Mouse (Mus musculus): ENCODE data around the gene 9930104L06Rik. TPM values are rescaled to one million over a fixed set of nuclear protein-coding genes. Genes with fewer than 3 reads are reported as not detected.
"Not testable (repeated sequence)": the region's sequence is repeated elsewhere in the genome, so short reads cannot be mapped to it uniquely, and the experiment has no call there.

9930104L06Rik gene
- polyA plus RNA-seq, 1 experiment from 2014 or later: 16.7 TPM

GRCm38 (mm10) chr4:124939211-124939610 is 2.4 kb downstream of the 9930104L06Rik start, which contains the start of gene Cdca8:
Cdca8 (minus strand) TSS chr4:124939311.
- not testable (repeated sequence) for ATAC-seq (ENCODE audit: low FRiP score); H3K27me3 ChIP-seq; H3K9me3 ChIP-seq (replicated peaks); H3K4me2 ChIP-seq (replicated peaks); H3K4me3 ChIP-seq; H3K27ac ChIP-seq; H3K9ac ChIP-seq
- WGBS: 97% methylated on average over 4 of the region's 4 CpGs
- H3K4me1 ChIP-seq: peaks cover 17% of the 10 kb centered on the region
- peaks cover 38% of the 10 kb centered on the region for H3K36me3 ChIP-seq

- no peaks in the 10 kb centered on the region for H3K4me1 ChIP-seq
- no peaks in the 10 kb centered on the region for H3K27me3 ChIP-seq
- no peaks in the 10 kb centered on the region for H3K9me3 ChIP-seq (replicated peaks)
- H3K4me3 ChIP-seq: no peak overlapping the region
- no peak overlapping the region for H3K9ac ChIP-seq
- no peak overlapping the region for H3K4me2 ChIP-seq (replicated peaks)
- H3K27ac ChIP-seq: no peak overlapping the region
- 8% methylated on average over 4 of the region's 4 CpGs for WGBS
- H3K36me3 ChIP-seq: peaks cover 38% of the 10 kb centered on the region
- ATAC-seq (ENCODE audit: low FRiP score): no peak
Observed at GRCm38 (mm10) chr4:124943022-124943421, 6.2 kb downstream of the 9930104L06Rik start.

GRCm38 (mm10) chr4:124943781-124944180 is 6.9 kb downstream of the 9930104L06Rik start:
- no peak overlapping the region for H3K4me2 ChIP-seq (replicated peaks)
- H3K27ac ChIP-seq: no peak overlapping the region
- H3K4me1 ChIP-seq: no peaks in the 10 kb centered on the region
- H3K27me3 ChIP-seq: no peaks in the 10 kb centered on the region
- no peak overlapping the region for H3K9ac ChIP-seq
- 77% methylated on average over 5 of the region's 5 CpGs for WGBS
- no peak for ATAC-seq (ENCODE audit: low FRiP score)
- no peak overlapping the region for H3K4me3 ChIP-seq
- no peaks in the 10 kb centered on the region for H3K9me3 ChIP-seq (replicated peaks)
- peaks cover 34% of the 10 kb centered on the region for H3K36me3 ChIP-seq

GRCm38 (mm10) chr4:124944961-124945360 is 8.1 kb downstream of the 9930104L06Rik start:
- Histone ChIP-seq H3K4me1 (no peaks in the 10 kb centered on the region), H3K36me3 (peaks cover 24% of the 10 kb centered on the region), H3K9ac (no peak overlapping the region), H3K4me2 (replicated peaks) (no peak overlapping the region), H3K27me3 (no peaks in the 10 kb centered on the region), H3K4me3 (no peak overlapping the region), H3K27ac (no peak overlapping the region), H3K9me3 (replicated peaks) (no peaks in the 10 kb centered on the region)
- no peak for ATAC-seq (ENCODE audit: low FRiP score)
- 61% methylated on average over 2 of the region's 2 CpGs for whole genome bisulfite sequencing

GRCm38 (mm10) chr4:124949488-124949887 is 12.6 kb downstream of the 9930104L06Rik start:
- no peaks in the 10 kb centered on the region for H3K27me3 ChIP-seq
- no peak overlapping the region for H3K4me3 ChIP-seq
- 84% methylated on average over 3 of the region's 3 CpGs for WGBS
- no peak overlapping the region for H3K4me2 ChIP-seq (replicated peaks)
- H3K9ac ChIP-seq: no peak overlapping the region
- H3K36me3 ChIP-seq: no peaks in the 10 kb centered on the region
- H3K9me3 ChIP-seq (replicated peaks): no peaks in the 10 kb centered on the region
- H3K4me1 ChIP-seq: no peaks in the 10 kb centered on the region
- H3K27ac ChIP-seq: no peak overlapping the region
- no peak for ATAC-seq (ENCODE audit: low FRiP score)

- H3K4me3 ChIP-seq: no peak overlapping the region
- H3K27ac ChIP-seq: no peak overlapping the region
- 87% methylated on average over 21 of the region's 21 CpGs for WGBS
- H3K4me2 ChIP-seq (replicated peaks): no peak overlapping the region
- no peaks in the 10 kb centered on the region for H3K9me3 ChIP-seq (replicated peaks)
- no peak for ATAC-seq (ENCODE audit: low FRiP score)
- no peaks in the 10 kb centered on the region for H3K4me1 ChIP-seq
- no peak overlapping the region for H3K9ac ChIP-seq
- H3K36me3 ChIP-seq: no peaks in the 10 kb centered on the region
- H3K27me3 ChIP-seq: no peaks in the 10 kb centered on the region
Observed at GRCm38 (mm10) chr4:124950181-124951035, 13.6 kb downstream of the 9930104L06Rik start.

GRCm38 (mm10) chr4:124951036-124951433 is 14.2 kb downstream of the 9930104L06Rik start:
- H3K9ac ChIP-seq: no peak overlapping the region
- H3K4me3 ChIP-seq: no peak overlapping the region
- no peak overlapping the region for H3K27ac ChIP-seq
- H3K9me3 ChIP-seq (replicated peaks): no peaks in the 10 kb centered on the region
- no peak overlapping the region for H3K4me2 ChIP-seq (replicated peaks)
- H3K27me3 ChIP-seq: no peaks in the 10 kb centered on the region
- ATAC-seq (ENCODE audit: low FRiP score): no peak
- H3K36me3 ChIP-seq: no peaks in the 10 kb centered on the region
- WGBS: 49% methylated on average over 10 of the region's 10 CpGs
- H3K4me1 ChIP-seq: no peaks in the 10 kb centered on the region

- no peak for ATAC-seq (ENCODE audit: low FRiP score)
- Histone ChIP-seq H3K27me3 (no peaks in the 10 kb centered on the region), H3K4me1 (no peaks in the 10 kb centered on the region), H3K9me3 (replicated peaks) (no peaks in the 10 kb centered on the region), H3K27ac (no peak overlapping the region), H3K36me3 (no peaks in the 10 kb centered on the region), H3K9ac (no peak overlapping the region), H3K4me2 (replicated peaks) (no peak overlapping the region), H3K4me3 (no peak overlapping the region)
- 77% methylated on average over 4 of the region's 4 CpGs for WGBS
Observed at GRCm38 (mm10) chr4:124953546-124953945, 16.7 kb downstream of the 9930104L06Rik start.

GRCm38 (mm10) chr4:124957284-124957683 is 20.4 kb downstream of the 9930104L06Rik start:
- H3K4me2 ChIP-seq (replicated peaks): no peak overlapping the region
- no peaks in the 10 kb centered on the region for H3K9me3 ChIP-seq (replicated peaks)
- H3K27ac ChIP-seq: no peak overlapping the region
- H3K4me1 ChIP-seq: no peaks in the 10 kb centered on the region
- H3K27me3 ChIP-seq: no peaks in the 10 kb centered on the region
- no peaks in the 10 kb centered on the region for H3K36me3 ChIP-seq
- ATAC-seq (ENCODE audit: low FRiP score): no peak
- H3K9ac ChIP-seq: no peak overlapping the region
- no peak overlapping the region for H3K4me3 ChIP-seq
- 75% methylated on average over 2 of the region's 2 CpGs for WGBS

GRCm38 (mm10) chr4:124959062-124959461 is 22.2 kb downstream of the 9930104L06Rik start:
- Histone ChIP-seq H3K4me3 (no peak overlapping the region), H3K4me2 (replicated peaks) (no peak overlapping the region), H3K27ac (0 out of 2 replicates have a peak overlapping the region, but pooled peaks have one; percentile 18), H3K27me3 (no peaks in the 10 kb centered on the region), H3K9me3 (replicated peaks) (no peaks in the 10 kb centered on the region), H3K4me1 (no peaks in the 10 kb centered on the region), H3K36me3 (no peaks in the 10 kb centered on the region), H3K9ac (no peak overlapping the region)
- WGBS: 73% methylated on average over 11 of the region's 11 CpGs
- no peak for ATAC-seq (ENCODE audit: low FRiP score)

GRCm38 (mm10) chr4:124960940-124961339 is 24.1 kb downstream of the 9930104L06Rik start:
- H3K4me1 ChIP-seq: peaks cover 7% of the 10 kb centered on the region
- H3K27ac ChIP-seq: no peak overlapping the region
- H3K36me3 ChIP-seq: no peaks in the 10 kb centered on the region
- no peaks in the 10 kb centered on the region for H3K27me3 ChIP-seq
- H3K9ac ChIP-seq: no peak overlapping the region
- no peaks in the 10 kb centered on the region for H3K9me3 ChIP-seq (replicated peaks)
- no peak overlapping the region for H3K4me3 ChIP-seq
- H3K4me2 ChIP-seq (replicated peaks): no peak overlapping the region
- 94% methylated on average over 11 of the region's 11 CpGs for WGBS
- no peak for ATAC-seq (ENCODE audit: low FRiP score)

GRCm38 (mm10) chr4:124962576-124962975 is 25.7 kb downstream of the 9930104L06Rik start:
- H3K27me3 ChIP-seq: no peaks in the 10 kb centered on the region
- WGBS: 58% methylated on average over 11 of the region's 11 CpGs
- no peak overlapping the region for H3K9ac ChIP-seq
- H3K4me1 ChIP-seq: peaks cover 7% of the 10 kb centered on the region
- no peak for ATAC-seq (ENCODE audit: low FRiP score)
- no peaks in the 10 kb centered on the region for H3K36me3 ChIP-seq
- no peak overlapping the region for H3K4me2 ChIP-seq (replicated peaks)
- H3K9me3 ChIP-seq (replicated peaks): no peaks in the 10 kb centered on the region
- H3K4me3 ChIP-seq: no peak overlapping the region
- H3K27ac ChIP-seq: no peak overlapping the region

Measured in hindbrain, embryonic 12.5 days (tissue).